Mouse (Mus musculus) brain, embryonic 14.5 days (tissue): Measurements from ENCODE around the gene Fgd3. TPM values are rescaled to one million over a fixed set of nuclear protein-coding genes. Genes with fewer than 3 reads are reported as not detected.
A peak's percentile ranks its signal among the peaks of the same experiment; 100 is the strongest.

Experiments used
- DNase-seq: peaks from one replicate; pipeline ENCODE4 v3.0.0-alpha.2; 2011; ENCODE audit warnings: low read depth
- CTCF ChIP-seq: fragments of 200-500 bp; IDR thresholded peaks from 2 replicates; pipeline ENCODE4 v1.5.1; 2012; ENCODE audit warnings: inconsistent platforms, mild to moderate bottlenecking, moderate library complexity, borderline replicate concordance; ENCODE audit not compliant: insufficient read depth, insufficient read length; ENCODE audit errors: extremely low read depth
- POLR2A ChIP-seq: fragments of 200-500 bp; IDR thresholded peaks from 2 replicates; pipeline ENCODE4 v1.6.1; 2012; ENCODE audit warnings: mild to moderate bottlenecking, inconsistent platforms, borderline replicate concordance; ENCODE audit not compliant: poor library complexity, insufficient read depth, insufficient read length, severe bottlenecking; ENCODE audit errors: extremely low read depth
- polyA plus RNA-seq: library from polyadenylated mRNA; depleted of rRNA; stranded (reverse); fragments of >200 nt; gene quantifications from 2 replicates; pipeline ENCODE4 v1.2.3, GENCODE M21; 2012

Fgd3 gene
- polyA plus RNA-seq, 1 experiment = 8.6 TPM

DNA sequence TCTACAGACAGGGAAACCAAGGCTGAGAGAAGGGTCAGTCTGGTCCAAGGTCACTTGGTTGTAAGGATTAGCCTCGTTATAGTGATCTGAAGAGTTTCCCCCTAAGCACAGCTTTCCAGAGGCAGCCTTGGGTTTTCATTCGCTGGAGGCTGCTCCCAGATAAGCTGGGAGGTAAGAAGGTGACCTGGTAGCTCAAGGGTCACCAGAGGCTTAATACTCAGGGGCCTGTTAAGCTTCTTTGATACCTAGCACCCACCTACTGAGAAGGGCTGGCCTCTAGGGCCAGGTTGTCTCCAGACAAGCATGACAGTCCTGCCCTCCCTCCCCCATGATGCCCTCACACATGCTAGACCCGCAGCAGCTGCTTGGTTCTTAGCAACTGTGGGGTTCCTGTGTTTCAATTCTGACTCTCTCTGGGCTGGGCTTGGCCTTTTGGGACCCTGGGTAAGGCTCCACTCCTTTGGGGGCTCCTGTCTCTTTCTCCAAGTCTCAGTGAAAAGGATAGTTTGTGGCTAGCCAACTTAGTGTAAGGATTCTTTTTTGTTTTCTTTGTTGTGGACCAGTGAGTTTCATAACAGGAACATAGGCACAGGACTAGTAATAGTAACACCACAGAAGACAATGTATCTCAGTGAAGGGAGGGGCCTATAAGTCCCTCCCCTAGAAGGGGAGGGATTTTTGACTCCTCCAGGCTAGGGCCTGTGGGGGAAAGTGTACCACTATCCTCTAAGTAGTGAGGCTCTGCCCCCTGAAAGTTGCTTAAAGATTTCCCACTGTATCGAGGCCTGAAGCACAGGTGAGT is 69.2 kb downstream of the Fgd3 start:
- DNase-seq = no peak
- TF ChIP-seq POLR2A (no peak), CTCF (no peak)

GRCm38 (mm10) chr13:49249634-49250033 is 70.5 kb downstream of the Fgd3 start:
- DNase-seq = no peak
- TF ChIP-seq CTCF = no peak
- no peak for TF ChIP-seq POLR2A

DNA sequence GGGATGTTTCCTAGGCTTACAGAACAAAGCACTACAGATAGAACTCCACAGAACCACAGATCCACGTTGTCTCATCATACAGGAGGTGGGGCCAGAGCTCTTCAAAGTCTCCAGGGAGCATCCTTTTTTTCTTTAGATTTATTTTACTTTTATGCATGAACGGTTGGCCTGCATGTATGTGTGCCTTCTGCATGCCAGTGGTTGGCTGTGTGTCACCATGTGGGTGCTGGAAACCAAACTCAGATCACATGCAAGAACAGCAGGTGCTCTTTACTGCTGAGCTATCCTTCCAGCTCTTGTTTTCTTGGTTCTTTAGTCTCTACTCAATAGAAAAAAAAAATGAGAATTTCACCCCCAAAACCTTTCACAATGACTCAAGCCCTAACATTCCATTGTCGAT is 71.2 kb downstream of the Fgd3 start:
- no peak for DNase-seq
- TF ChIP-seq POLR2A (no peak), CTCF (no peak)

DNA sequence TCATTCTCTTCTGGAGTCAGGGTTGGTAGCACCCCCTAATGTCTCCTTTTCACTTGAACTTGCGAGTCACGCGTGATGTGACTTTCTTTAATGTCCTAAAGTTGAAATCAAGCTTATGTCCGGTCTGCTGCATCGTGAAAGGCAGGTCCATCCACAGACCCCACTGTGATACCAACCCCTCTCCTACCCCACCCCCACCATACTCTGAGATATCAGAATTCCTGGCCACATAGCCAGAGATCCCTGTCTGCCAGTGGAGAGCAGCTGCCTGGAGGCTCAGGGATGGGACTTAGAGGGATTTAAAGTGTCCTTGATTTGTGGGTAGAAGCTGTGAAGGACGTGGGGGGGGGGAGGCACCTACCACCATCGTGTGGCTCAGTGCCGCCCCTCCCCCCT is 71.6 kb downstream of the Fgd3 start, which contains the start of gene Susd3:
Gene Susd3, minus strand, starts transcription at position 240 of the 396 bp plus-strand sequence.
- DNase-seq = no peak
- TF ChIP-seq POLR2A = no peak
- TF ChIP-seq CTCF = no peak

- TF ChIP-seq POLR2A (no peak), CTCF (no peak)
- peak; percentile 24 for DNase-seq
These were observed 72.2 kb downstream of the Fgd3 start for GRCm38 (mm10) chr13:49247740-49248466.

- DNase-seq = no peak
- no peak for TF ChIP-seq POLR2A
- TF ChIP-seq CTCF = no peak
These were observed 72.8 kb downstream of the Fgd3 start for GRCm38 (mm10) chr13:49247232-49247739.

- no peak for DNase-seq
- TF ChIP-seq CTCF = no peak
- no peak for TF ChIP-seq POLR2A
These were observed 73.5 kb downstream of the Fgd3 start for GRCm38 (mm10) chr13:49246626-49247025.

- no peak for DNase-seq
- no peak for TF ChIP-seq CTCF
- no peak for TF ChIP-seq POLR2A
These were observed 74.1 kb downstream of the Fgd3 start for GRCm38 (mm10) chr13:49246011-49246410.

DNA sequence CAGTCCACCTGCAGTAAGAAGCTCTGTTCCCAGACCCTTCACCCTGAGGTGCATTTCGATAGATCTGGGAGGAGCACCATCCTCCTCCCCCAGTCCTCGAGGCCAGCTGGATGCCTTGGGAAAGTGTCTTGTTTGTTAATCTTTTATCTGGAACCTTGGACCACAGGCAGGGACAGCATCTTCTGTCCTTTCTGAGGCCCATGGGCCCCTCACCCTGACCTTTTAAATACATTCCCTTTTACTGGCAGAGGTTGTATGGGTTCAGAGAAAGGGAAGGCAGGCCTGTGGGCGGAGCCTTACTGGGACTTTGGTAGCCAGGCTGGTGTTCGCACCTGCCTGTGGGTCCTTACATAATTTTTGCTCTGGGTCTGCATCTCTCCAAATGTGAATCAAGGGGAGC is 74.9 kb downstream of the Fgd3 start:
- no peak for TF ChIP-seq POLR2A
- no peak for TF ChIP-seq CTCF

GRCm38 (mm10) chr13:49243492-49243891 is 76.6 kb downstream of the Fgd3 start:
- TF ChIP-seq POLR2A (no peak), CTCF (no peak)
- DNase-seq = no peak

More for the DNA sequence above, 74.9 kb downstream of the Fgd3 start:
- no peak for DNase-seq

DNA sequence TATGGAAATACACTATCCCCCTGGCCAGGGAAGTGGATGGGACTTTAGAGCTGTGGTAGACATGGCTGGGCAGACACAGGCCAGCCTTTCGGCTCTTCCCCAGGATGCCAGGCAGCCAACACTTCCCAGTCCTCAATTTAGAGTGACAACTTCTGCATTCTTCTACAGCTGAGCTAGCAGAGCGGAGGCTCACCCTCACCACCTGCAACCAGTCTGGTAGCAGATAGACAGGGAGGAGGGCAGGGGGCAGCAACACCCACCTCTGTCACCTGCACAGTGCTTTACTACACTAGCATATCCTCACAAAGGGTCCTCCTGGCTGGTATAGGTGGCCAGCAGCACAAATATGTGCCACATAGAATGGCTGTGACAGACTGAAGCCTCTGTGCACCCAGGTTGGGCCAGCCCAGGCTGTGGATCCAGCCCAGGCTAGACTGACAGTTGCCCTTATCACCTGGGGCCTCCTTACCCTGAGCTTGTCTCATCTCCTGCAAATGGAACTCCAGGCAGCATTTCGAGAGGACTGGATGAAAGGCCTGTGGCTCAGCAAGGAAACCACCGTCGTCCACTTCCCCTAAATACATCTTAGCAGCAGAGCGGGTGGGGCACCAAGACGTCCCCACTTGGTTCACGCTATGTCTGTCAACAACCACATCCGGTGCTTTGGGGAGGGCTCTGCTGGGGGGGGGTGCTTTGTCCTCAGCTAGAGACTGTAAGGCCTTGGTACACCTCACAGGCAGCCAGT is 77.6 kb downstream of the Fgd3 start:
- no peak for TF ChIP-seq POLR2A
- TF ChIP-seq CTCF = no peak
- DNase-seq = no peak
